Mouse (Mus musculus): ENCODE data around the gene 4930467E23Rik. TPM values are rescaled to one million over a fixed set of nuclear protein-coding genes. Genes with fewer than 3 reads are reported as not detected.
"Not testable (repeated sequence)": the region's sequence is repeated elsewhere in the genome, so short reads cannot be mapped to it uniquely, and the experiment has no call there.

Gene 4930467E23Rik
- not detected in 2 replicates for total RNA-seq (2012; rRNA removed)
- not detected in 2 replicates for total RNA-seq (2014; rRNA removed)
- polyA plus RNA-seq (2012; ENCODE audit: insufficient read length, low read depth) = not detected in 2 replicates

- H3K4me3 ChIP-seq (replicated peaks in 1 of 3; ENCODE audit: low read depth in 2 of 3, low read length in 2 of 3, poor library complexity in 1 of 3); H3K4me2 ChIP-seq (ENCODE audit: insufficient read depth, low read depth, poor library complexity, severe bottlenecking); H3K4me1 ChIP-seq (ENCODE audit: control insufficient read depth in 1 of 2, insufficient read depth in 2 of 2); in situ Hi-C loops (cut with MboI; ENCODE audit: low pct_ligation_motif_present, low pct_unique_long_range_greater_than_20kb, low sequenced_read_pairs); dilution Hi-C loops (cut with MboI; ENCODE audit: extremely low pct_ligation_motif_present, extremely low pct_unique_long_range_greater_than_20kb, low sequenced_read_pairs); H3K27ac ChIP-seq (ENCODE audit: insufficient read depth, low read depth); DNase-seq (ENCODE audit: extremely low read depth); H3K36me3 ChIP-seq (replicated peaks in 1 of 2; ENCODE audit: control insufficient read depth in 1 of 2, insufficient read depth in 1 of 2, low read length in 1 of 2); H3K79me2 ChIP-seq (replicated peaks; ENCODE audit: control insufficient read depth, extremely low read depth, insufficient read depth, poor library complexity, severe bottlenecking); H3K27me3 ChIP-seq (replicated peaks); H3K9me3 ChIP-seq (replicated peaks; ENCODE audit: low read length); H3K9ac ChIP-seq (ENCODE audit: insufficient read depth, low read depth): not testable (repeated sequence)
Observed at GRCm38 (mm10) chr8:19729276-19729675, at the start of gene 4930467E23Rik. Gene 4930467E23Rik, plus strand, starts transcription at chr8:19729576.

GRCm38 (mm10) chr8:19682311-19682710, 47.1 kb upstream of the 4930467E23Rik start:
- H3K27ac ChIP-seq (ENCODE audit: insufficient read depth, low read depth); DNase-seq (ENCODE audit: extremely low read depth); H3K4me3 ChIP-seq (replicated peaks in 1 of 3; ENCODE audit: low read depth in 2 of 3, low read length in 2 of 3, poor library complexity in 1 of 3); H3K9me3 ChIP-seq (replicated peaks; ENCODE audit: low read length); H3K4me2 ChIP-seq (ENCODE audit: insufficient read depth, low read depth, poor library complexity, severe bottlenecking); in situ Hi-C loops (cut with MboI; ENCODE audit: low pct_ligation_motif_present, low pct_unique_long_range_greater_than_20kb, low sequenced_read_pairs); H3K9ac ChIP-seq (ENCODE audit: insufficient read depth, low read depth); H3K79me2 ChIP-seq (replicated peaks; ENCODE audit: control insufficient read depth, extremely low read depth, insufficient read depth, poor library complexity, severe bottlenecking); H3K27me3 ChIP-seq (replicated peaks); H3K4me1 ChIP-seq (ENCODE audit: control insufficient read depth in 1 of 2, insufficient read depth in 2 of 2); H3K36me3 ChIP-seq (replicated peaks in 1 of 2; ENCODE audit: control insufficient read depth in 1 of 2, insufficient read depth in 1 of 2, low read length in 1 of 2); dilution Hi-C loops (cut with MboI; ENCODE audit: extremely low pct_ligation_motif_present, extremely low pct_unique_long_range_greater_than_20kb, low sequenced_read_pairs): not testable (repeated sequence)

GRCm38 (mm10) chr8:19685476-19685875, 43.9 kb upstream of the 4930467E23Rik start:
- H3K4me2 ChIP-seq (ENCODE audit: insufficient read depth, low read depth, poor library complexity, severe bottlenecking); H3K9ac ChIP-seq (ENCODE audit: insufficient read depth, low read depth); H3K4me1 ChIP-seq (ENCODE audit: control insufficient read depth in 1 of 2, insufficient read depth in 2 of 2); H3K27ac ChIP-seq (ENCODE audit: insufficient read depth, low read depth); DNase-seq (ENCODE audit: extremely low read depth); H3K27me3 ChIP-seq (replicated peaks); H3K79me2 ChIP-seq (replicated peaks; ENCODE audit: control insufficient read depth, extremely low read depth, insufficient read depth, poor library complexity, severe bottlenecking); H3K9me3 ChIP-seq (replicated peaks; ENCODE audit: low read length); dilution Hi-C loops (cut with MboI; ENCODE audit: extremely low pct_ligation_motif_present, extremely low pct_unique_long_range_greater_than_20kb, low sequenced_read_pairs); H3K4me3 ChIP-seq (replicated peaks in 1 of 3; ENCODE audit: low read depth in 2 of 3, low read length in 2 of 3, poor library complexity in 1 of 3); in situ Hi-C loops (cut with MboI; ENCODE audit: low pct_ligation_motif_present, low pct_unique_long_range_greater_than_20kb, low sequenced_read_pairs); H3K36me3 ChIP-seq (replicated peaks in 1 of 2; ENCODE audit: control insufficient read depth in 1 of 2, insufficient read depth in 1 of 2, low read length in 1 of 2): not testable (repeated sequence)

- dilution Hi-C loops (cut with MboI; ENCODE audit: extremely low pct_ligation_motif_present, extremely low pct_unique_long_range_greater_than_20kb, low sequenced_read_pairs) = not testable (repeated sequence)
Observed at GRCm38 (mm10) chr8:19688802-19689525, 40.4 kb upstream of the 4930467E23Rik start.

GRCm38 (mm10) chr8:19689745-19690144, 39.6 kb upstream of the 4930467E23Rik start:
- H3K36me3 ChIP-seq (replicated peaks in 1 of 2; ENCODE audit: control insufficient read depth in 1 of 2, insufficient read depth in 1 of 2, low read length in 1 of 2); H3K9me3 ChIP-seq (replicated peaks; ENCODE audit: low read length); dilution Hi-C loops (cut with MboI; ENCODE audit: extremely low pct_ligation_motif_present, extremely low pct_unique_long_range_greater_than_20kb, low sequenced_read_pairs); H3K4me3 ChIP-seq (replicated peaks in 1 of 3; ENCODE audit: low read depth in 2 of 3, low read length in 2 of 3, poor library complexity in 1 of 3); in situ Hi-C loops (cut with MboI; ENCODE audit: low pct_ligation_motif_present, low pct_unique_long_range_greater_than_20kb, low sequenced_read_pairs); H3K27me3 ChIP-seq (replicated peaks); H3K79me2 ChIP-seq (replicated peaks; ENCODE audit: control insufficient read depth, extremely low read depth, insufficient read depth, poor library complexity, severe bottlenecking); H3K4me1 ChIP-seq (ENCODE audit: control insufficient read depth in 1 of 2, insufficient read depth in 2 of 2); DNase-seq (ENCODE audit: extremely low read depth); H3K9ac ChIP-seq (ENCODE audit: insufficient read depth, low read depth); H3K4me2 ChIP-seq (ENCODE audit: insufficient read depth, low read depth, poor library complexity, severe bottlenecking); H3K27ac ChIP-seq (ENCODE audit: insufficient read depth, low read depth): not testable (repeated sequence)

More at GRCm38 (mm10) chr8:19688802-19689525, 40.4 kb upstream of the 4930467E23Rik start:
- H3K4me1 ChIP-seq (ENCODE audit: control insufficient read depth in 1 of 2, insufficient read depth in 2 of 2); in situ Hi-C loops (cut with MboI; ENCODE audit: low pct_ligation_motif_present, low pct_unique_long_range_greater_than_20kb, low sequenced_read_pairs); H3K4me3 ChIP-seq (replicated peaks in 1 of 3; ENCODE audit: low read depth in 2 of 3, low read length in 2 of 3, poor library complexity in 1 of 3); H3K79me2 ChIP-seq (replicated peaks; ENCODE audit: control insufficient read depth, extremely low read depth, insufficient read depth, poor library complexity, severe bottlenecking); H3K27ac ChIP-seq (ENCODE audit: insufficient read depth, low read depth); DNase-seq (ENCODE audit: extremely low read depth); H3K36me3 ChIP-seq (replicated peaks in 1 of 2; ENCODE audit: control insufficient read depth in 1 of 2, insufficient read depth in 1 of 2, low read length in 1 of 2); H3K4me2 ChIP-seq (ENCODE audit: insufficient read depth, low read depth, poor library complexity, severe bottlenecking); H3K9ac ChIP-seq (ENCODE audit: insufficient read depth, low read depth); H3K27me3 ChIP-seq (replicated peaks); H3K9me3 ChIP-seq (replicated peaks; ENCODE audit: low read length): not testable (repeated sequence)

GRCm38 (mm10) chr8:19691421-19691820, 38.0 kb upstream of the 4930467E23Rik start:
- in situ Hi-C loops (cut with MboI; ENCODE audit: low pct_ligation_motif_present, low pct_unique_long_range_greater_than_20kb, low sequenced_read_pairs); dilution Hi-C loops (cut with MboI; ENCODE audit: extremely low pct_ligation_motif_present, extremely low pct_unique_long_range_greater_than_20kb, low sequenced_read_pairs): not testable (repeated sequence)

More at GRCm38 (mm10) chr8:19691421-19691820, 38.0 kb upstream of the 4930467E23Rik start:
- not testable (repeated sequence) for H3K4me2 ChIP-seq (ENCODE audit: insufficient read depth, low read depth, poor library complexity, severe bottlenecking); H3K9me3 ChIP-seq (replicated peaks; ENCODE audit: low read length); H3K36me3 ChIP-seq (replicated peaks in 1 of 2; ENCODE audit: control insufficient read depth in 1 of 2, insufficient read depth in 1 of 2, low read length in 1 of 2); H3K79me2 ChIP-seq (replicated peaks; ENCODE audit: control insufficient read depth, extremely low read depth, insufficient read depth, poor library complexity, severe bottlenecking); H3K4me1 ChIP-seq (ENCODE audit: control insufficient read depth in 1 of 2, insufficient read depth in 2 of 2); H3K4me3 ChIP-seq (replicated peaks in 1 of 3; ENCODE audit: low read depth in 2 of 3, low read length in 2 of 3, poor library complexity in 1 of 3); DNase-seq (ENCODE audit: extremely low read depth); H3K27me3 ChIP-seq (replicated peaks); H3K9ac ChIP-seq (ENCODE audit: insufficient read depth, low read depth); H3K27ac ChIP-seq (ENCODE audit: insufficient read depth, low read depth)
